Mouse (Mus musculus) embryonic facial prominence, embryonic 14.5 days (tissue): ENCODE results near the gene Lsm14a. TPM values are rescaled to one million over a fixed set of nuclear protein-coding genes. Genes with fewer than 3 reads are reported as not detected.
"Not testable (repeated sequence)": the region's sequence is repeated elsewhere in the genome, so short reads cannot be mapped to it uniquely, and the experiment has no call there.

ENCODE experiments used
- ATAC-seq: fragments of 200-750 bp; cut with Nextera tagmentation; 2 replicates; pipeline ENCODE4 v1.8.0; 2017; ENCODE audit warnings: low read depth, moderate number of reproducible peaks, moderate TSS enrichment
- DNase-seq: peaks from one replicate; pipeline ENCODE4 v3.0.0-alpha.2; 2015; ENCODE audit warnings: low spot score
- H3K27ac ChIP-seq: fragments of 300-500 bp; sonication (generic); replicated peaks from 2 replicates; pipeline ENCODE4 v1.5.1; 2014; ENCODE audit warnings: low read depth, mild to moderate bottlenecking, low read length, moderate library complexity
- H3K27me3 ChIP-seq: fragments of 300-500 bp; sonication (generic); replicated peaks from 2 replicates; pipeline ENCODE4 v1.6.1; 2014; ENCODE audit warnings: low read length; ENCODE audit not compliant: control insufficient read depth, insufficient read depth
- H3K36me3 ChIP-seq: fragments of 300-500 bp; sonication (generic); 2 replicates; pipeline ENCODE4 v1.6.1; 2014; ENCODE audit warnings: low read length, mixed read lengths; ENCODE audit not compliant: control insufficient read depth, insufficient read depth
- H3K4me1 ChIP-seq: fragments of 300-500 bp; sonication (generic); 2 replicates; pipeline ENCODE4 v1.6.1; 2014; ENCODE audit warnings: antibody characterized with exemption, low read length; ENCODE audit not compliant: control insufficient read depth, insufficient read depth
- H3K4me2 ChIP-seq: fragments of 300-500 bp; sonication (generic); 2 replicates; pipeline ENCODE4 v1.6.1; 2014; ENCODE audit warnings: low read depth, mild to moderate bottlenecking, low read length, moderate library complexity, mixed read lengths
- H3K4me3 ChIP-seq: fragments of 300-500 bp; sonication (generic); 2 replicates; pipeline ENCODE4 v1.5.1; 2014; ENCODE audit warnings: low read depth, mild to moderate bottlenecking, low read length
- H3K9ac ChIP-seq: fragments of 300-500 bp; sonication (generic); 2 replicates; pipeline ENCODE4 v1.6.1; 2014; ENCODE audit warnings: low read depth, mild to moderate bottlenecking, low read length, moderate library complexity, mixed read lengths
- H3K9me3 ChIP-seq: fragments of 300-500 bp; sonication (generic); 2 replicates; pipeline ENCODE4 v1.6.1; 2016; ENCODE audit warnings: low read length; ENCODE audit not compliant: control insufficient read depth
- WGBS: fragments of 180-500 bp; shearing (Covaris S2); extraction: QIAGEN DNeasy Blood & Tissue Kit; methylation state at CpG from one replicate; pipeline ENCODE4 v1.1.7; 2014; 5-methylcytosine and 5-hydroxymethylcytosine counted together
- polyA plus RNA-seq: library from polyadenylated mRNA; unstranded; fragments of >200 nt; fragmentation: Nextera tagmentation; extraction: Ambion mirVana; gene quantifications from 2 replicates; pipeline ENCODE4 v1.2.1, GENCODE M21; 2014

Lsm14a gene
- polyA plus RNA-seq, 1 experiment from 2014 or later: 62.7 TPM

DNA sequence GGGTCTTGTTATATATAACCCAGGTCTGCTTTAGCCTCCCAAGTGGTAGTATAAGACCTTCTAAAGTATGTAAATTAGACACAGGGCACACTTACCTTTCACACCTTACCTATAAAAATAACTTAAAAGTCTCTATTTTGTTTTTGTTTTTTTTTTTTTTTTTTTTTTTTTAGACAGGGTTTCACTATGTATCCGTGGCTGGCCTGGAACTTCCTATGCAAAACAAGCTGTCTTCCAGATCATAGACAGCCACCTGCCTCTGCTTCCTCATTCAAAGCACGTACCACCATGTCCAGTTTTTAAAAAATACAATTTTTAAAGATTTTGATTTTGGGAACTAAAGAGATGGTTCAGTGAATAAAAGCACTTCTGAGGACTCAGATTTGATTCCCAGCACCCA lies 55.8 kb downstream of the Lsm14a start:
- Histone ChIP-seq H3K4me3 (no peak overlapping the region), H3K9me3 (no peaks in the 10 kb centered on the region), H3K9ac (no peak overlapping the region), H3K36me3 (peaks cover 20% of the 10 kb centered on the region), H3K4me1 (no peaks in the 10 kb centered on the region; the same call in 1 of the 2 replicates), H3K27me3 (no peaks in the 10 kb centered on the region), H3K27ac (no peak overlapping the region), H3K4me2 (no peak overlapping the region)
- DNase-seq (no peak), ATAC-seq (no peak)
- WGBS: 86% methylated on average over 2 of the region's 2 CpGs

DNA sequence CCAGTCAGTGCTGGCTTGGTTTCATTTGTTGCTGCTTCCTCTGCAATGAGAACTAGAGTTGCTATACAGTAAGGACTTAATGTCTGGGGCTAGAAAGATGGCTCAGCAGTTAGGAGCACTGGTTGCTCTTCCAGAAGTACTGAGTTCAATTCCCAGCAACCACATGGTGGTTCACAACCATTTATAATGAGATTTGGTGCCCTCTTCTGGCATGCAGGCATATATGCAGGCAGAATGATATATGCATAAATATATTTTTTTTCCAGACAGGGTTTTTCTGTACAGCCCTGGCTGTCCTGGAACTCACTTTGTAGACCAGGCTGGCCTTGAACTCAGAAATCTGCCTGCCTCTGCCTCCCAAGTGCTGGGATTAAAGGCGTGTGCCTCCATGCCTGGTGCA lies 56.6 kb downstream of the Lsm14a start:
- H3K27me3 ChIP-seq, H3K9me3 ChIP-seq, H3K9ac ChIP-seq, H3K4me3 ChIP-seq, H3K4me1 ChIP-seq, H3K27ac ChIP-seq, ATAC-seq, DNase-seq, H3K4me2 ChIP-seq: not testable (repeated sequence)
- 89% methylated on average over 1 of the region's 1 CpGs for WGBS
- peaks cover 13% of the 10 kb centered on the region for H3K36me3 ChIP-seq

DNA sequence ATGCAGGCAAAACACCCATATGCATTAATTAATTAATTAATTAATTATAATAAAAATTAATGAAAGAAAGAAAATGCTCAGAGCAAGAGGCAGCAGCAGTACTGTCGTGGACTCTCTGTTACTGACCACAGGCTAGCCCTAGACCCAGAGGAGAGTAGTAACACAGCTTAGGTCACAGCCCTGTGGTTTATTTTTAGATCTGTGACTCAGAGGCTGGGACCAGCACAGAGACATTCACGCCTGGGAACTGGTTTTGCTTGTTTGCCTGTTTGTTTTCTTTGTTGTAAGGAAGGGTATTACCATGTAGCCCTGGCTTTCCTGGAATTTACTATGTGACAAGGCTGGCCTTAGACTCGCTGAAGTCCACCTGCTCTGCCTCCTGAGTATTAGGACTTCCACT lies 65.6 kb downstream of the Lsm14a start:
- no peaks in the 10 kb centered on the region for H3K4me1 ChIP-seq
- H3K36me3 ChIP-seq: no peaks in the 10 kb centered on the region
- DNase-seq (peak; percentile 66), ATAC-seq (0 out of 2 replicates have a peak, but pooled peaks have one; percentile 55)
- H3K9ac ChIP-seq: no peak overlapping the region
- H3K4me3 ChIP-seq: no peak overlapping the region
- no peaks in the 10 kb centered on the region for H3K9me3 ChIP-seq
- H3K4me2 ChIP-seq: no peak overlapping the region
- no peaks in the 10 kb centered on the region for H3K27me3 ChIP-seq
- 50% methylated on average over 3 of the region's 3 CpGs for WGBS
- H3K27ac ChIP-seq: no peak overlapping the region

GRCm38 (mm10) chr7:34324857-34325256 lies 68.3 kb downstream of the Lsm14a start:
- DNase-seq: no peak
- Histone ChIP-seq H3K9me3 (no peaks in the 10 kb centered on the region), H3K36me3 (no peaks in the 10 kb centered on the region), H3K4me3 (no peak overlapping the region), H3K9ac (no peak overlapping the region), H3K27me3 (no peaks in the 10 kb centered on the region), H3K27ac (no peak overlapping the region), H3K4me2 (no peak overlapping the region), H3K4me1 (no peaks in the 10 kb centered on the region)
- 93% methylated on average over 1 of the region's 1 CpGs for WGBS
- ATAC-seq: no peak

DNA sequence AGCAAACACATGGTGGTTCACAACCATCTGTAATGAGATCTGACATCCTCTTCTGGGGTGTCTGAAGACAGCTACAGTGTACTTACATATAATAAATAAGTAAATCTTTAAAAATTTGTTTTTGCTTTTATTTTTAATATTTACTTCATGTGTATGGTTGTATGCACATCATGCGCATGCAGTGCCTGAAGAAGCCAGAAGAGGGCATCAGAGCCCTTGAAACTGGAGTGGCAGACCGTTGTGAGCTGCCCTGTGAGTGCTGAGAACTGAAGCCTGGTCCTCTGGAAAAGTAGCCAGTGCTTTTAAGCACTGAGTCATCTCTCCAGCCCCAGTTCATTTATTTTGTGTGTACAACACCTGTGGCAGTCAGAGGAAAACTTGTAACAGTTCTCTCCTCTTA lies 69.1 kb downstream of the Lsm14a start:
- Histone ChIP-seq H3K27me3 (no peaks in the 10 kb centered on the region), H3K4me2 (no peak overlapping the region), H3K4me3 (no peak overlapping the region), H3K27ac (no peak overlapping the region), H3K9me3 (no peaks in the 10 kb centered on the region), H3K9ac (no peak overlapping the region), H3K4me1 (no peaks in the 10 kb centered on the region), H3K36me3 (no peaks in the 10 kb centered on the region)
- 91% methylated on average over 2 of the region's 2 CpGs for WGBS
- ATAC-seq: no peak
- DNase-seq: no peak

GRCm38 (mm10) chr7:34323351-34323750 lies 69.8 kb downstream of the Lsm14a start:
- H3K4me1 ChIP-seq: no peaks in the 10 kb centered on the region
- H3K36me3 ChIP-seq: no peaks in the 10 kb centered on the region
- H3K9me3 ChIP-seq: no peaks in the 10 kb centered on the region
- H3K4me3 ChIP-seq: no peak overlapping the region
- no peak overlapping the region for H3K4me2 ChIP-seq
- no peak overlapping the region for H3K9ac ChIP-seq
- no peak overlapping the region for H3K27ac ChIP-seq
- 74% methylated on average over 8 of the region's 8 CpGs for WGBS
- H3K27me3 ChIP-seq: no peaks in the 10 kb centered on the region
- ATAC-seq (no peak), DNase-seq (no peak)

DNA sequence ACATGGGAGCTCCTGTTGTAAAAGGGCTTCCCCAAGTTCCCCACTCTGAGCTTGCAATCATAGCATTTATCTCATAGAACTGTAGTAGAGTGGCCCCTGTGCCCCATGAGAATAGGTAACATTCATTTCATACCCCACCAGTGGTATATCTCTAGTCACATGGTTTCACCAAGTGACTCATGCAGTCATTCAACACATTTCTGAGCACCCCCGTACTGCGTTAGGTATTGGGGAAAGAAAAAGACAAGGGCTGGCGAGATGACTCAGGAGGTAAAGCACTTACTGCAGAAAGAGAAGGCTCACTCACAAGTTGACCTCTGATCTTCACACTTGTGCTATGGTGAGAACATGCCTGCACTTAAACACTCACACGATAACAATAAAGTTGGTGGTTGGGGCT lies 71.2 kb downstream of the Lsm14a start:
- Histone ChIP-seq H3K4me3 (no peak overlapping the region), H3K27me3 (no peaks in the 10 kb centered on the region), H3K27ac (no peak overlapping the region), H3K36me3 (no peaks in the 10 kb centered on the region), H3K4me1 (no peaks in the 10 kb centered on the region), H3K9me3 (no peaks in the 10 kb centered on the region), H3K9ac (no peak overlapping the region), H3K4me2 (no peak overlapping the region)
- no peak for DNase-seq
- WGBS: 81% methylated on average over 4 of the region's 4 CpGs
- no peak for ATAC-seq

DNA sequence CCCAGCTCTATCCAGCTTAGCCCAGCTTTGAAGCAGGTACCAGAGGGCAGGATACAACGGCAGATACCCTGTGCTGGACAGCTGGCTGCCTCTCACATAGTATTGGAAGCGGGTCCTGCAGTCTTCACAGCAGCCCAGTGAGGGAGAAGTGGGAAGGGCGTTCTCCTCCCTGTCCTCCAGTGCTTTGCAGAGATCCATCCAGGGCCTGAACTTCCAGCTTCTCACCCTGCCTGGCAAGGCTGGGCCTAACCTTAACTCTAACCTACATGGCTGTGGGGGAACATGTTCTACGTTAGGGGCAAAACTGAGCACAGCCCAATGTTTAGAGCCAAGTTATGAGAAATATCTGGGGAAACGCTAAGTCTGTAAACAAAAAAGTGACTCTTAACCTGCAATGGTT lies 72.0 kb downstream of the Lsm14a start:
- no peak overlapping the region for H3K27ac ChIP-seq
- no peaks in the 10 kb centered on the region for H3K9me3 ChIP-seq
- no peak overlapping the region for H3K4me2 ChIP-seq
- no peaks in the 10 kb centered on the region for H3K36me3 ChIP-seq
- H3K4me3 ChIP-seq: no peak overlapping the region
- H3K9ac ChIP-seq: no peak overlapping the region
- H3K27me3 ChIP-seq: no peaks in the 10 kb centered on the region
- WGBS: 83% methylated on average over 5 of the region's 5 CpGs
- ATAC-seq (no peak), DNase-seq (no peak)
- no peaks in the 10 kb centered on the region for H3K4me1 ChIP-seq

DNA sequence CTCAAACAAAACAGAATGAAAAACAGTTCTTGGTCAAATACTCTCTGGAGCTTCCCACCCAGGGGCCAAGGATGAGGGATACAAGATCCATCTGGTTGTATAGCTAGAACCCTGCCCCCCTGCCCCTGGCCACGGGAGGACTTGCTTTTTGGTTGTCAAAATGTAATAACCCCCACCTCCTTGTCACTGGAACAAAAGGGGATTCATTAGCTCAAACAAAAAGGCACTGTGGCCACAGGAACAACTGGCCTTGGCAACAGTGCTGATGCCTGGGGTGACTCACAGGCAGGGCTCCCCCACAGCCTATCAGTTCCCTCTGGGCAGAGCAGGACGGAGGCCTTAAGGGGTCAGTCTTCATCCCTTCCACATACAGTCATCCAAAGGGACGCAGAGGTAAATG lies 73.2 kb downstream of the Lsm14a start:
- no peaks in the 10 kb centered on the region for H3K27me3 ChIP-seq
- ATAC-seq (peak; percentile 53; the same call in 1 of the 2 replicates), DNase-seq (peak; percentile 52)
- no peak overlapping the region for H3K27ac ChIP-seq
- 28% methylated on average over 3 of the region's 3 CpGs for WGBS
- H3K9me3 ChIP-seq: no peaks in the 10 kb centered on the region
- no peaks in the 10 kb centered on the region for H3K4me1 ChIP-seq
- no peaks in the 10 kb centered on the region for H3K36me3 ChIP-seq
- H3K4me3 ChIP-seq: no peak overlapping the region
- H3K9ac ChIP-seq: no peak overlapping the region
- no peak overlapping the region for H3K4me2 ChIP-seq
